Mouse (Mus musculus): ENCODE data around the gene Notch4. TPM values are rescaled to one million over a fixed set of nuclear protein-coding genes. Genes with fewer than 3 reads are reported as not detected.

Gene Notch4
- polyA plus RNA-seq, 1 experiment: 1.0 TPM

DNA sequence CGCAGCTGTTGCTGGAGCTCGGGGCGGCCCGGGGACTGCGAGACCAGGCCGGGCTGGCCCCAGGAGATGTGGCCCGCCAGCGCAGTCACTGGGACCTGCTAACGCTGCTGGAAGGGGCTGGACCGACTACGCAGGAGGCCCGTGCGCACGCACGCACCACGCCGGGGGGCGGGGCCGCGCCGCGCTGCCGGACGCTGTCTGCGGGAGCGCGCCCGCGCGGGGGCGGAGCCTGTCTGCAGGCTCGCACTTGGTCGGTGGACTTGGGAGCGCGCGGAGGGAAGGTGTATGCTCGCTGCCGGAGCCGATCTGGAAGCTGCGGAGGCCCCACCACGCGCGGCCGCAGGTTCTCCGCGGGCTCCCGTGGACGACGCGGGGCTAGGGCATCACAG lies 23.3 kb downstream of the Notch4 start:
- under 1% methylated on average over 50 of the region's 50 CpGs for WGBS
- H3K4me3 ChIP-seq (replicated peaks; ENCODE audit: control insufficient read depth, low read depth, low read length): peak overlapping the region; percentile 76
- H3K4me1 ChIP-seq (ENCODE audit: control insufficient read depth, insufficient read depth, low read length): no peaks in the 10 kb centered on the region; the same call in 1 of the 2 replicates
- TF ChIP-seq CTCF (IDR thresholded peaks at IDR 0.05; ENCODE audit: control insufficient read depth, insufficient read depth, low read length) (no peak), POLR2A (IDR thresholded peaks at IDR 0.05; ENCODE audit: borderline replicate concordance, control insufficient read depth, low read depth, low read length) (peak; percentile 98)
- peak overlapping the region; percentile 89 for H3K27ac ChIP-seq (ENCODE audit: control insufficient read depth, insufficient read depth, low read depth, low read length, poor library complexity)

DNA sequence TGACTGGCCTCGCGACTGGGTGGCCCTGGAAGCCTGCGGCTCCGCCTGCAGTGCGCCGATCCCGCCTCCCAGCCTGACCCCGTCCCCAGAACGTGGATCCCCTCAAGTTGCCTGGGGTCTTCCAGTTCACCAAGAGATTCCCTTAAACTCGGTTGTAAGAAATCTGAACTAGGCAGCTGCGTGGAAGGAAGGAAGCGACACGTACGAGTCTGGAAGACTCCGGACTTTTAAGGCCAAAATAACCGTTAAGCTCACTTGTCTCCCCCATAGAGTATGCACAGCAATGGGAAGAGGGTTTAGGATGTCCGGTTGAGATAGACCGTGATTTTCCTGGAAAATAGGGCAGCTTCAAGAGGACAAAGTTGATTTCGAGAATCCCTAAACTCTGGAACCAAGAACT lies 23.7 kb downstream of the Notch4 start:
- H3K27ac ChIP-seq (ENCODE audit: control insufficient read depth, insufficient read depth, low read depth, low read length, poor library complexity): peak overlapping the region; percentile 89
- TF ChIP-seq POLR2A (IDR thresholded peaks at IDR 0.05; ENCODE audit: borderline replicate concordance, control insufficient read depth, low read depth, low read length) (no peak), CTCF (IDR thresholded peaks at IDR 0.05; ENCODE audit: control insufficient read depth, insufficient read depth, low read length) (no peak)
- H3K4me3 ChIP-seq (replicated peaks; ENCODE audit: control insufficient read depth, low read depth, low read length): peak overlapping the region; percentile 76
- under 1% methylated on average over 19 of the region's 19 CpGs for WGBS
- H3K4me1 ChIP-seq (ENCODE audit: control insufficient read depth, insufficient read depth, low read length): no peaks in the 10 kb centered on the region; the same call in 1 of the 2 replicates

- Histone ChIP-seq H3K4me3 (replicated peaks; ENCODE audit: control insufficient read depth, low read depth, low read length) (peak overlapping the region; percentile 59), H3K4me1 (ENCODE audit: control insufficient read depth, insufficient read depth, low read length) (no peaks in the 10 kb centered on the region; the same call in 1 of the 2 replicates), H3K27ac (ENCODE audit: control insufficient read depth, insufficient read depth, low read depth, low read length, poor library complexity) (peak overlapping the region; percentile 38; the same call in 1 of the 2 replicates)
- WGBS: 39% methylated on average over 3 of the region's 3 CpGs
- TF ChIP-seq CTCF (IDR thresholded peaks at IDR 0.05; ENCODE audit: control insufficient read depth, insufficient read depth, low read length) (no peak), POLR2A (IDR thresholded peaks at IDR 0.05; ENCODE audit: borderline replicate concordance, control insufficient read depth, low read depth, low read length) (no peak)
Observed at GRCm38 (mm10) chr17:34588767-34589166, 24.7 kb downstream of the Notch4 start.

DNA sequence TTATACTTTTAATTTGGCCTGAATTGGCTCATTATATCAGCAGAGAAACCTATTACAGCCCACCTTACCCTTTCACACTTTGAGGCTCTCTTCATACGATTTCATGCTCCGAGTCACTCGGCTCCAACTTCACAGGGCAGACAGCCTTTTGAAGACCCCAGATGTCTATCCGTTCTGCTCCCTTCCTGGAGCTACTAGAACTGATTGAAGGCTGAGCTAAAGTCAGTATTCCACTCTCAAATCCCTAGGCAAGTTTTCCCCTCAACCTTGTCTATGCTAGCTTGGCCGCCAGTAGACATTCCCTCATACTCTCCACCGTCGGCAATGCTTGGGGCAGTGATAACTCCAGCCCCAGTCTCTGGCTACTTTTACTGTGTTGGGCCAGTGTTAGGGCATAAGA lies 25.1 kb downstream of the Notch4 start:
- H3K4me3 ChIP-seq (replicated peaks; ENCODE audit: control insufficient read depth, low read depth, low read length): peak overlapping the region; percentile 68
- H3K4me1 ChIP-seq (ENCODE audit: control insufficient read depth, insufficient read depth, low read length): no peaks in the 10 kb centered on the region; the same call in 1 of the 2 replicates
- no peak for TF ChIP-seq POLR2A (IDR thresholded peaks at IDR 0.05; ENCODE audit: borderline replicate concordance, control insufficient read depth, low read depth, low read length)
- TF ChIP-seq CTCF (IDR thresholded peaks at IDR 0.05; ENCODE audit: control insufficient read depth, insufficient read depth, low read length): no peak
- 17% methylated on average over 7 of the region's 7 CpGs for WGBS
- H3K27ac ChIP-seq (ENCODE audit: control insufficient read depth, insufficient read depth, low read depth, low read length, poor library complexity): peak overlapping the region; percentile 95

DNA sequence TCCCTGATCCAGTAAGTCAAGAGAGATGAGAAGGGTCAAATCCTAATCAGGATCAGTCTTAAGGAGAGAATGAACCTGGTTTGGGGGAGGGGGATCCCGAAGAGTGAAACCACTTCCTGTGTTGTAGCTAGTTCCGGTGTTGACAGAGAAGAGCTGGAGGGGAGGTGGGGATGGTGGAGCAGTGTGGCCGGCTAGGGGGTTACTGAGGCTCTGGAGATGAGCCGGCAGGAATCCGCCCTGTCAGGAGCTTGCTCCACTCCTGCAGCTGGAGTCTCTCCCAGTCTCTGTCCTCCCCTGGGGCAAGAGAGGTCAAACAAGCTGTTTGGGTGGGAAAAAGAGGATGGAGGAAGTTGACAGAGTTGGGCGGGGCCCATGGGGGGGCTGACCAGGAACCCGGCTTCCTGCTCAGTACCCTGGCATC lies 25.6 kb downstream of the Notch4 start, which contains the start of gene Gpsm3:
Gene Gpsm3 (plus strand): TSS at position 126 of the 421 bp plus-strand sequence.
- 0 out of 2 replicates have a peak, but pooled peaks have one; percentile 44 for TF ChIP-seq POLR2A (IDR thresholded peaks at IDR 0.05; ENCODE audit: borderline replicate concordance, control insufficient read depth, low read depth, low read length)
- no peak for TF ChIP-seq CTCF (IDR thresholded peaks at IDR 0.05; ENCODE audit: control insufficient read depth, insufficient read depth, low read length)
- Histone ChIP-seq H3K27ac (ENCODE audit: control insufficient read depth, insufficient read depth, low read depth, low read length, poor library complexity) (peak within 1 kb of the TSS; percentile 95), H3K4me1 (ENCODE audit: control insufficient read depth, insufficient read depth, low read length) (no peaks in the 10 kb centered on the region; the same call in 1 of the 2 replicates), H3K4me3 (replicated peaks; ENCODE audit: control insufficient read depth, low read depth, low read length) (peak within 1 kb of the TSS; percentile 86)
- WGBS: under 1% methylated on average over 7 of the region's 7 CpGs

- H3K4me3 ChIP-seq (replicated peaks; ENCODE audit: control insufficient read depth, low read depth, low read length): peak overlapping the region; percentile 86
- no peak for TF ChIP-seq CTCF (IDR thresholded peaks at IDR 0.05; ENCODE audit: control insufficient read depth, insufficient read depth, low read length)
- TF ChIP-seq POLR2A (IDR thresholded peaks at IDR 0.05; ENCODE audit: borderline replicate concordance, control insufficient read depth, low read depth, low read length): 0 out of 2 replicates have a peak, but pooled peaks have one; percentile 8
- no peaks in the 10 kb centered on the region; the same call in 1 of the 2 replicates for H3K4me1 ChIP-seq (ENCODE audit: control insufficient read depth, insufficient read depth, low read length)
- WGBS: 29% methylated on average over 15 of the region's 15 CpGs
- H3K27ac ChIP-seq (ENCODE audit: control insufficient read depth, insufficient read depth, low read depth, low read length, poor library complexity): peak overlapping the region; percentile 95
Observed at GRCm38 (mm10) chr17:34590154-34590987, 26.3 kb downstream of the Notch4 start.

- Histone ChIP-seq H3K4me1 (ENCODE audit: control insufficient read depth, insufficient read depth, low read length) (no peaks in the 10 kb centered on the region; the same call in 1 of the 2 replicates), H3K27ac (ENCODE audit: control insufficient read depth, insufficient read depth, low read depth, low read length, poor library complexity) (peak within 1 kb of the TSS; percentile 95), H3K4me3 (replicated peaks; ENCODE audit: control insufficient read depth, low read depth, low read length) (peak within 1 kb of the TSS; percentile 86)
- WGBS: 3% methylated on average over 21 of the region's 21 CpGs
- TF ChIP-seq POLR2A (IDR thresholded peaks at IDR 0.05; ENCODE audit: borderline replicate concordance, control insufficient read depth, low read depth, low read length): 0 out of 2 replicates have a peak, but pooled peaks have one; percentile 18
- TF ChIP-seq CTCF (IDR thresholded peaks at IDR 0.05; ENCODE audit: control insufficient read depth, insufficient read depth, low read length): no peak
Observed at GRCm38 (mm10) chr17:34591029-34591993, 27.2 kb downstream of the Notch4 start, which contains the start of gene Pbx2. TSS of gene Pbx2 (plus strand) at chr17:34591266.

Data from bone marrow, adult 2 months (tissue).